In genomic region chr16:10925591-10926180, GRCm38 (mm10) we compare ENCODE assay signal across 9 mouse cellular contexts.
DNase-seq lines count a peak whose midpoint lies in the region; ATAC-seq and TF ChIP-seq lines count a peak whose summit lies in the region.
"Had no signal": no experiment of that assay in that cellular context is flagged by ENCODE, and none has a peak within 500 bp of the region (broad histone marks: within the 10 kb centered on the region; RNA-seq: fewer than 3 reads in every experiment).

No protein-coding gene starts in this region.

- no peak overlapping the region for H3K4me3 ChIP-seq in heart, embryonic 12.5 days
- no peak overlapping the region for H3K4me3 ChIP-seq in midbrain, postnatal 0 days (ENCODE audit: low read depth, low read length)
- H3K4me3 ChIP-seq in midbrain, embryonic 16.5 days (ENCODE audit: low read depth, low read length), result no peak overlapping the region
- H3K4me3 ChIP-seq: liver, embryonic 15.5 days had no signal

- no peaks in the 10 kb centered on the region for H3K36me3 ChIP-seq in heart, embryonic 12.5 days
- H3K36me3 ChIP-seq in midbrain, postnatal 0 days (ENCODE audit: insufficient read depth, low read length), result no peaks in the 10 kb centered on the region
- no peaks in the 10 kb centered on the region for H3K36me3 ChIP-seq in midbrain, embryonic 16.5 days (ENCODE audit: control insufficient read depth, insufficient read depth, low read length)
- H3K36me3 ChIP-seq: liver, embryonic 15.5 days had no signal

- intact Hi-C loops in heart, postnatal 14 days (cut with DNase I), result no loop called here

- DNase-seq in heart, postnatal 14 days, result peak; percentile 14 to 20
- DNase-seq in midbrain, postnatal 0 days (ENCODE audit: low spot score), result peak; percentile 61
- DNase-seq in cerebellum, postnatal 10 days, result peak; percentile 57 to 64
- DNase-seq in right cerebral cortex, postnatal 4 days, result peak; percentile 52
- no peak for DNase-seq in embryo, embryonic 11 days

- peaks cover 12% of the 10 kb centered on the region; the same call in 1 of the 2 replicates for H3K4me1 ChIP-seq in heart, embryonic 12.5 days (replicated peaks)
- no peaks in the 10 kb centered on the region for H3K4me1 ChIP-seq in midbrain, postnatal 0 days (ENCODE audit: insufficient read depth, low read length)
- H3K4me1 ChIP-seq in midbrain, embryonic 16.5 days (ENCODE audit: control insufficient read depth, insufficient read depth, low read length), result no peaks in the 10 kb centered on the region

- WGBS in heart, embryonic 12.5 days, result 43% methylated on average over 7 of the region's 7 CpGs
- WGBS in midbrain, postnatal 0 days, result 30% methylated on average over 7 of the region's 7 CpGs
- WGBS in midbrain, embryonic 16.5 days, result 47% methylated on average over 7 of the region's 7 CpGs

- peaks cover 7% of the 10 kb centered on the region; the same call in 1 of the 2 replicates for H3K9me3 ChIP-seq in heart, embryonic 12.5 days (replicated peaks)
- H3K9me3 ChIP-seq in midbrain, postnatal 0 days (ENCODE audit: low read length), result no peaks in the 10 kb centered on the region
- no peaks in the 10 kb centered on the region for H3K9me3 ChIP-seq in midbrain, embryonic 16.5 days (replicated peaks; ENCODE audit: control insufficient read depth, low read length, poor library complexity, severe bottlenecking)
- H3K9me3 ChIP-seq: liver, embryonic 15.5 days had no signal

- no peak for TF ChIP-seq CTCF in midbrain, postnatal 0 days (IDR thresholded peaks at IDR 0.05)

- H3K27ac ChIP-seq in heart, embryonic 12.5 days (ENCODE audit: poor library complexity, severe bottlenecking), result no peak overlapping the region
- H3K27ac ChIP-seq in midbrain, postnatal 0 days (ENCODE audit: low read depth, low read length), result no peak overlapping the region
- H3K27ac ChIP-seq in midbrain, embryonic 16.5 days (ENCODE audit: low read length), result no peak overlapping the region
- H3K27ac ChIP-seq: liver, embryonic 15.5 days had no signal

- H3K9ac ChIP-seq in heart, embryonic 12.5 days, result no peak overlapping the region
- H3K9ac ChIP-seq in midbrain, postnatal 0 days (replicated peaks; ENCODE audit: low read length, poor library complexity, severe bottlenecking), result no peak overlapping the region
- no peak overlapping the region for H3K9ac ChIP-seq in midbrain, embryonic 16.5 days (ENCODE audit: low read depth, low read length)
- H3K9ac ChIP-seq: liver, embryonic 15.5 days had no signal

- no peak for ATAC-seq in heart, embryonic 12.5 days (ENCODE audit: insufficient number of reproducible peaks, low FRiP score)
- ATAC-seq in midbrain, postnatal 0 days (ENCODE audit: low FRiP score), result no peak
- no peak for ATAC-seq in midbrain, embryonic 16.5 days
- no peak for ATAC-seq in CD4-positive, CD25-positive, alpha-beta regulatory T cell, adult 4 months

- H3K4me2 ChIP-seq in heart, embryonic 12.5 days, result no peak overlapping the region
- H3K4me2 ChIP-seq in midbrain, postnatal 0 days (ENCODE audit: low read depth, low read length, poor library complexity, severe bottlenecking), result no peak overlapping the region
- H3K4me2 ChIP-seq in midbrain, embryonic 16.5 days (ENCODE audit: low read length), result no peak overlapping the region
- H3K4me2 ChIP-seq: liver, embryonic 15.5 days had no signal

- peaks cover 5% of the 10 kb centered on the region; the same call in 1 of the 2 replicates for H3K27me3 ChIP-seq in heart, embryonic 12.5 days (replicated peaks)
- H3K27me3 ChIP-seq in midbrain, postnatal 0 days (ENCODE audit: insufficient read depth, low read length), result no peaks in the 10 kb centered on the region
- H3K27me3 ChIP-seq in midbrain, embryonic 16.5 days (ENCODE audit: control insufficient read depth, insufficient read depth, low read depth, low read length), result no peaks in the 10 kb centered on the region
- H3K27me3 ChIP-seq: liver, embryonic 15.5 days had no signal
